Comparison of ENCODE assay signal across 17 mouse cellular contexts in genomic region chr8:91188152-91188551, GRCm38 (mm10).
"Had no signal": no experiment of that assay in that cellular context is flagged by ENCODE, and none has a peak within 500 bp of the region (broad histone marks: within the 10 kb centered on the region; RNA-seq: fewer than 3 reads in every experiment).

No protein-coding gene starts in this region.

- H3K4me3 ChIP-seq: liver, embryonic 13.5 days; liver, embryonic 15.5 days; lung, embryonic 15.5 days; megakaryocyte, embryonic 14.5 days; midbrain, embryonic 13.5 days; midbrain, embryonic 15.5 days; neural tube, embryonic 12.5 days had no signal

- H3K36me3 ChIP-seq: liver, embryonic 13.5 days; liver, embryonic 15.5 days; lung, embryonic 15.5 days; midbrain, embryonic 13.5 days; midbrain, embryonic 15.5 days; neural tube, embryonic 12.5 days had no signal

- H3K9me3 ChIP-seq: liver, embryonic 13.5 days; liver, embryonic 15.5 days; lung, embryonic 15.5 days had no signal

- H3K9ac ChIP-seq: liver, embryonic 13.5 days; liver, embryonic 15.5 days; liver, postnatal 0 days; lung, embryonic 15.5 days; midbrain, embryonic 13.5 days; midbrain, embryonic 15.5 days; neural tube, embryonic 12.5 days had no signal

- H3K4me1 ChIP-seq: liver, embryonic 13.5 days; liver, embryonic 15.5 days; neural tube, embryonic 12.5 days had no signal

- ATAC-seq: liver, postnatal 0 days; midbrain, embryonic 13.5 days; midbrain, embryonic 15.5 days had no signal

- H3K27ac ChIP-seq: liver, embryonic 13.5 days; liver, embryonic 15.5 days; lung, embryonic 15.5 days; macrophage; midbrain, embryonic 13.5 days; midbrain, embryonic 15.5 days; neural tube, embryonic 12.5 days had no signal

- DNase-seq: liver, embryonic 13.5 days; liver, postnatal 0 days; lung, adult 2 months; lung, postnatal 14 days; lung, postnatal 36 days; right cerebral cortex, postnatal 14 days; thymus, adult 18-20 months; thymus, postnatal 14 days; thymus, postnatal 36 days had no signal

- H3K4me2 ChIP-seq: liver, embryonic 13.5 days; liver, embryonic 15.5 days; lung, embryonic 15.5 days; midbrain, embryonic 11.5 days; midbrain, embryonic 13.5 days; midbrain, embryonic 15.5 days; neural tube, embryonic 12.5 days had no signal
